Mouse (Mus musculus): Measurements from ENCODE around the gene Col13a1.

- TF ChIP-seq CTCF (IDR thresholded peaks at IDR 0.05; ENCODE audit: insufficient read depth, low read depth, low read length) (no peak), POLR2A (IDR thresholded peaks at IDR 0.05; ENCODE audit: insufficient read depth, low read depth, low read length) (no peak)
Observed at GRCm38 (mm10) chr10:61845476-61845875, 133.4 kb downstream of the Col13a1 start.
